Mouse (Mus musculus): ENCODE results near the gene Dcun1d1.

GRCm38 (mm10) chr3:35900555-35901204 is 36.6 kb downstream of the Dcun1d1 start:
- TF ChIP-seq CTCF (IDR thresholded peaks at IDR 0.05; ENCODE audit: control insufficient read depth, insufficient read depth, low read length) (no peak), POLR2A (IDR thresholded peaks at IDR 0.05; ENCODE audit: borderline replicate concordance, control insufficient read depth, low read depth, low read length) (no peak)

All from bone marrow, adult 2 months (tissue).